Mouse (Mus musculus) neural tube, embryonic 10.5 days (tissue): ENCODE measurements around the gene Sowahd.

Source experiments
- DNase-seq: peaks from one replicate; pipeline ENCODE4 v3.0.0-alpha.2; 2017; ENCODE audit warnings: low spot score; ENCODE audit errors: extremely low spot score

The Sowahd gene

GRCm38 (mm10) chrX:37091457-37091856 is 42.8 kb downstream of the Sowahd start:
- no peak for DNase-seq

GRCm38 (mm10) chrX:37095106-37095768 is 46.6 kb downstream of the Sowahd start:
- no peak for DNase-seq

- DNase-seq: no peak
These were observed 50.0 kb downstream of the Sowahd start for GRCm38 (mm10) chrX:37098681-37099080.
